Mouse (Mus musculus): Measurements from ENCODE around the gene Gm29866.
"Not testable (repeated sequence)": the region's sequence is repeated elsewhere in the genome, so short reads cannot be mapped to it uniquely, and the experiment has no call there.

Gm29866 gene

DNA sequence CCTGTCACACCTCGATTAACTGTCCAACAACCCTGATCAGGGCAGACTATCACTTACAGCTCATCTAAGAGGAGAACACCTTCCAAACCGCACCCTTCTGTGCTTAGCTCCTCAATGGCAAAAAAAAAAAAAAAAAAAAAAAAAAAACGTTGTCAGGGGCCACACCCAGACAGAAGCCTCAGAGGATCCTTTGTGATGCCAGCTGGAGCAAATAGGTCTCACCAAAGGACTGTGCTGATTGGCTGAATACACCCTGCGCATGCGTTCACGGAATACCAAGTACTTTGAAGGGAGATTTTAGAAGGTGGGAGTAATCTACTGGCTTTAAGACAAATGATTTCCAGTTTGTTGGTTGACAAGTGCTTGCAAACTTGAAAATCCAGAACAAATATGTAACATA, at the start of gene Gm29866:
TSS of gene Gm29866 (minus strand) at position 101 of the 400 bp plus-strand sequence.
- not testable (repeated sequence) for DNase-seq
